Mouse (Mus musculus) c-Kit-positive CD71-positive TER-119-negative erythroid progenitor cells, embryonic 14.5 days (primary cell): ENCODE data around the gene Tnfsf13b.

Experiments used
- DNase-seq: peaks from one replicate; pipeline ENCODE4 v3.0.0-alpha.2; 2013; ENCODE audit warnings: low read depth

Tnfsf13b gene

DNA sequence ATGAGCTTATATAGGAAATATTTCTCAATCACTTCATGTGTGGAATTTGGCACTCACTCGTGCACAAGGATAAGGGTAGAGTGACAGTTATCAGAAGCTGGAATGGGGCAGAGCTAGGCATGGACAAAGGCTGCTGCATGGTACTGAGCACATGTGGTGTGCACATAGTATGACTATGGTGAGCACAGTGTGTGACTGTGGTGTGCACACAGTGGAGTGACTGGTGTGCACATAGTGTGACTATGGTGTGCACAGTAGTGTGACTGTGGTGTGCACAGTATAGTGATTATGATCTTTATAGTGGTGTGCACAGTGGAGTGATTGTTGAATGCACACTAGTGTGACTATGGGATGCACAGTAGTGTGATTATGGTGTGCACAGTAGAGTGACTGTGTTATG, 39.5 kb downstream of the Tnfsf13b start:
- DNase-seq = no peak

GRCm38 (mm10) chr8:10049162-10049561, 42.9 kb downstream of the Tnfsf13b start:
- DNase-seq = no peak

- no peak for DNase-seq
Observed at GRCm38 (mm10) chr8:10051576-10051975, 45.3 kb downstream of the Tnfsf13b start.

DNA sequence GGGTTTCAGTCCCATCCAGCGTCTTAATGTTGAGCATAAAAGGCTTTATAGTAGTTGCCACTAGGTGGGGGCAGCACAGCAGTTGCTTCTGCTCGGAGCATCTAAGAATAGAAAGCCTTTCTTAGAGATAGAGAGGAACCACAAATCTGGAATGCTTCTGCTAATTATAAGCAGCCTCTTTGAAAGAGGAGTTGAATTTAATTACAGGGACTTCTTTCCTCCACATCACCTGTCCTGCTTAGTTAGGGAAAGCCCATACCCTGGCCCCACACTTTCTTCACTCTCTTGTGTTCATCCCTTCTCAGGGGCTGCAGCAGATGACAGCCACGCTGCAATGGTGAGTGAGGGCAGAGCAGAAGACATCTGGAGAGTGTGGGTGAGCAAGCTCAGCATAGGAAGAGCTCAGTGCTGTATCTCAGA, 47.3 kb downstream of the Tnfsf13b start:
- DNase-seq = no peak

- DNase-seq = no peak
Observed at GRCm38 (mm10) chr8:10061001-10061400, 54.7 kb downstream of the Tnfsf13b start.

DNA sequence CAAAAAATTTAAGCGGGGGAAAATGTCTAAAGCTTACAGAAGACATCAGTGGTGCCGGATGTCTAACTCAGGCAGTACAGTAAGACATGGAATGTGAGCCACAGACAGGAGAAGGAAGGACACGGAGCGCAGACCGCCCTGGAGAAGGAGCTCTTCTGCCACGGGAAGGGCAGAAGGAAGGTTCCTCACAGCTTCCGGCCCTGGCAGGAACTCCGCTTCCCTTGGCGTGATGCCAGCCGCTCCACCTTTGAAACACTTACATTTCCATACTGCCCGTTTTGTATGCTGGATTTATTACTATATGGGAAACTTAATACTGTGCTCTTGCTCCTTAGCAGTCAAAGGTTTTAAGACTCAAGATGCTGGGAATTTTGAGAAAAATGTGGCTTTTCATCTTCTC, 60.6 kb downstream of the Tnfsf13b start:
- no peak for DNase-seq

- no peak for DNase-seq
Observed at GRCm38 (mm10) chr8:10067775-10068174, 61.5 kb downstream of the Tnfsf13b start.

GRCm38 (mm10) chr8:10072347-10072746, 66.1 kb downstream of the Tnfsf13b start:
- DNase-seq = no peak
